Mouse (Mus musculus) thymus, adult 2 months (tissue): ENCODE results near the gene Shb.

ENCODE experiments used
- CTCF ChIP-seq: fragments of 200-500 bp; IDR thresholded peaks from 2 replicates; pipeline ENCODE4 v1.5.1; 2012; ENCODE audit warnings: mild to moderate bottlenecking, control low read depth, low read length, moderate library complexity, borderline replicate concordance; ENCODE audit not compliant: control insufficient read depth, poor library complexity, insufficient read depth; ENCODE audit errors: extremely low read depth
- POLR2A ChIP-seq: fragments of 200-500 bp; IDR thresholded peaks from 2 replicates; pipeline ENCODE4 v1.6.1; 2012; ENCODE audit warnings: mild to moderate bottlenecking, low read length, control low read depth, moderate library complexity; ENCODE audit not compliant: control insufficient read depth, poor library complexity, insufficient read depth; ENCODE audit errors: extremely low read depth

GRCm38 (mm10) chr4:45525541-45525940, 6.7 kb downstream of the Shb start:
- no peak for TF ChIP-seq CTCF
- TF ChIP-seq POLR2A: no peak
